Mouse (Mus musculus) heart, adult 8-10 months (tissue): ENCODE results near the gene Mfap4. TPM values are rescaled to one million over a fixed set of nuclear protein-coding genes. Genes with fewer than 3 reads are reported as not detected.

ENCODE experiments used
- DNase-seq: peaks from one replicate; pipeline ENCODE4 v3.0.0; 2022; ENCODE audit warnings: low spot score
- total RNA-seq, 4 experiments: library from RNA; stranded (reverse); gene quantifications; 2 replicates each; pipeline ENCODE4 v1.2.4; 2022

The Mfap4 gene
- total RNA-seq, 4 experiments from 2014 or later = 7.9 to 11.9 (median 9.9) TPM

- DNase-seq = no peak
These were observed 3.8 kb upstream of the Mfap4 start for GRCm38 (mm10) chr11:61481239-61482090.

- no peak for DNase-seq
These were observed 1.9 kb upstream of the Mfap4 start for GRCm38 (mm10) chr11:61483226-61483845.

DNA sequence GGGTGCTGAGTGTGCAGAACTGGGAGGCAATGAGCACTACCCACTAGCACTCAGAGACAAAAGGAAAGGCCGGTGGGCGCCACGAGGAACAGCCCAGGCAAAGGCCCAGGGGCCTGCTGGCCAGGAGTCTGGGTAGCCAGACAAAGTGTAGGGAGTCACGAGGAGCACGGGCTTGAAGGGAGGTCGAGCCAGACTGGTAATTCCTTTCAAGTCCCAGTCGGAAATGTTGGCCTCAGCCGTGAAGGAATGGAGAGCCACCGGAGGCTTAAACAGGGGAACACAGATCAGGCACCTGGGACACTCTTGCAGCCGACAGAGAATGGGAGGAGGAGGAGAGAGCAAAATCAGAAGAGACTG lies 997 bp upstream of the Mfap4 start:
- no peak for DNase-seq

GRCm38 (mm10) chr11:61485541-61486457 lies 568 bp downstream of the Mfap4 start:
- no peak for DNase-seq

GRCm38 (mm10) chr11:61486458-61487219 lies 1.4 kb downstream of the Mfap4 start:
- no peak for DNase-seq

GRCm38 (mm10) chr11:61487401-61487800 lies 2.2 kb downstream of the Mfap4 start:
- DNase-seq = no peak

DNA sequence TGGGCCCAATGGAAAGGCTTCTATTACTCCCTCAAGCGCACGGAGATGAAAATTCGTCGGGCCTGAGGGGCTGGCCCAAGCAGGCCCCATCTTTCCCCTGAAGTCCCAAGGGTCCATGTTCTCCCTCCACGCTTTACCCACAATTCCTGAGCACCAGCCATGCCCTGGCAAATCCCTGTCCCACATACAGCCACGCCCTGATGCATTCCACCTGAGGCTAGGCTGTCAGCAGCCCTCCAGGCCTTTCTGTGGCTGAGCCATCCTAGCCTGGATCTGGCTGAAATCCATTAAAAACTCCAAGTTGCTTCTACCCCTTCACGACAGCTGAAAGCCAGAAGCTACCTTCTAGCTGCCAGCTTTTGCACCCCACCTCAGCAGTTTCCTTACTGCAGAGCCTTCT lies 2.7 kb downstream of the Mfap4 start:
- no peak for DNase-seq

DNA sequence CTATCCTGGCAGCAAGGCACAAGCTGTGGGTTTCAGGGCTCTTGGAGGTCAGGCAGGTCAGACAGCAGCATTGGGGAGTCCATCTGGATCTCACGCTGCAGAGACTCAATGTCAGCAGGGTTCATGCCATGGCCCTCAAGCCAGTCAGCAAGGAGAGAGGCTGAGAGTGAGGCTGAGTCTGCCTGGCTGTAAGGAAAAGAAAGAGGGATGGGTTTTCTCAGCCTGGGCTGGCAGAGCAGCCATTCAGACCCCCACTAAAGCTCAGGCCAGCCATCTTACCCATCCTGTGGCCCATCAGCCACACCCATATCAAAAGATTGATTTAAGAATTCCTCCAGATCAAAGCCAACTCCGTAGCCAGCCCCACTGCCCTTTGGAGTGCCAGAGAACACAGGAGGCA lies 3.9 kb downstream of the Mfap4 start:
- no peak for DNase-seq

DNA sequence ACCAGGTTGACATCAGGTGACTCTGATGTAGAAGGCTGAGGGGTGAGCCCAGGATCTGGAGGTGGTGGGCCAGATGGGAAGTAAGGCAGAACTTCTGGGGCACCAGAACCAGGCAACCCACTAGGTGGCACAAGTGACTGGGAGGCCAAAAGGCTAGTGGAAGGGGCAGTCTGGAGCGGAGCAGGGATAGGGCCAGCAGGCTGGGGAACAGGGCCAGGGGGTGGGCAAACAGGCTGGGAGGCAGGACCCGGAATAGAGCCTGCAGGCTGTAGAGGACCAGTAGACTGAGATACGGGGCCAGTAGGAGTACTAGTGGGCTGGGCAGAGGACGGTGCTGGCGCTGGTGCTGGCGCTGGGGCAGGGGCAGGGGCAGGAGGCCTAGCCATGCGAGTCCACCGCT lies 4.6 kb downstream of the Mfap4 start:
- DNase-seq = no peak

GRCm38 (mm10) chr11:61490944-61491520 lies 5.8 kb downstream of the Mfap4 start:
- no peak for DNase-seq

GRCm38 (mm10) chr11:61492749-61493401 lies 7.6 kb downstream of the Mfap4 start:
- DNase-seq = no peak

- no peak for DNase-seq
These were observed 8.4 kb downstream of the Mfap4 start for GRCm38 (mm10) chr11:61493525-61494128.

GRCm38 (mm10) chr11:61494129-61494997 lies 9.1 kb downstream of the Mfap4 start, which contains the start of gene Mapk7:
Gene Mapk7 (minus strand): TSS chr11:61494406.
- peak; percentile 94 for DNase-seq

DNA sequence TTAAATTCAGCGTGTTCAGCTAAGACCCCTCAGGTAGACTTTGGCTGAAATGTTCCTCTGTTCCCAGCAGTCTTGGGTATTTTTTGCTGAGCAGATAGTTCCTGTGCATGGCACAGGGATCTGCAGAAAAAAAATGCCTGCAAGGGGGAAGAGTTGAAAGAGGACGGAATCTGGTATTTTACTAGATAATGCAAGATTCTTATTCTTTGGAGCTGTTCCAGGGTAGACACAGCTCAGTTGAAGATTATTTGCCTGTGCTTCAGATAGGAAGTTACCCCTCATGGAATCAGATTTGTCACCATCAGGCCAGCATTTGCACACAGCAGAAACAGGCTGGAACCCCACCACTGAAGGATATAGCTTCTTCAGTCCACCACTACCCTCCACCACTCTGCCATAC lies 10.3 kb downstream of the Mfap4 start:
- DNase-seq = no peak

- no peak for DNase-seq
These were observed 12.3 kb downstream of the Mfap4 start for GRCm38 (mm10) chr11:61497490-61497889.

GRCm38 (mm10) chr11:61498736-61499504 lies 13.7 kb downstream of the Mfap4 start:
- no peak for DNase-seq

DNA sequence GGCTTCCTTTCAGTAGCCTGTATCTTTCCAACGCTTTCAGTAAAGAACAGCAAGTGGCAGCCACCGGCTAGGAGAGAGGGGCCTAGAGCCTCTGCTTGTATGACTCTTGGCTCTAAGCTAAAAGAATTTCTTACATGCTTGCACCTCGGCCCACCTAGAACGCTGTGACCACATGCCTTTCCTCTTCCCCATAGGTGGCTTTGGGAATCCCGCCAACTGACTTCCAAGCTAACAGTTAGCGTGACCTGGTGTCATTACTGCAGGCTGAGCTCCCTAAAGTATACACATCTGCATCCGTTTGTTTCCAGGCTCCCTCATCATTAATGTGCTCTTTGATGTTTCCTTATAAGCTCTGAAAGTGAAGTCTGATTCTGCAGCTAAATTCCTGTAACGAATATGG lies 18.7 kb downstream of the Mfap4 start:
- no peak for DNase-seq

DNA sequence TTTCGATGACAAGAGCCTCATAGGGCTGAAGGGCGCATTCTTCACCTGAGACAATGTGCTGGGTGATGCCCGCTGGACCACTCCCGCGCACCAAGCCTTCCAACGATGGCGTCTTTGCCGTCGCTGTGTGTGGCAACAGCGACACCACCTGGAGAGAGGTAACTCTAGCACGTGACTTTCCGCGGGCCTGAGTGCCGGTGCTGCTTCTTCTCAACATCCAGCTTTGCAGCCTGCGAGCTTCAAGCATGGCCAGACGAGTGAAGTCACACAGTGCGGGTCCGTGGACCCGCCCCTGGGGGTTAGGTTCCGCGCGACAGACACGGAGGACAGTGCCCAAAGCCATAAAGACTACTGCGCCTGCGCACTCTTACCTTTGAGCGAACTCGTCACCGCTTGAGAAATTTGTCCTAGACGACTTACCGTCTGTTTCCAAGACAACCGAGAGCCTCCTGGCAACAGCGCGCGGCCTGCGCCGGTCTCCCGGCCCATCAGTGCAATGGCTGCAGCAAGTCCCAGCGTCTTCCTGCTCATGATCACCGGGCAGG lies 19.6 kb downstream of the Mfap4 start, which contains the start of gene B9d1:
Gene B9d1 (plus strand): TSS at position 432 of the 545 bp plus-strand sequence.
- peak; percentile 99 for DNase-seq
